Mouse (Mus musculus): ENCODE results near the gene Gm38394. TPM values are rescaled to one million over a fixed set of nuclear protein-coding genes. Genes with fewer than 3 reads are reported as not detected.
"Not testable (repeated sequence)": the region's sequence is repeated elsewhere in the genome, so short reads cannot be mapped to it uniquely, and the experiment has no call there.

The Gm38394 gene
- polyA plus RNA-seq (2014; fragmentation: Nextera tagmentation; extraction: Ambion mirVana) = 5.2 and 6.3 TPM in 2 replicates

DNA sequence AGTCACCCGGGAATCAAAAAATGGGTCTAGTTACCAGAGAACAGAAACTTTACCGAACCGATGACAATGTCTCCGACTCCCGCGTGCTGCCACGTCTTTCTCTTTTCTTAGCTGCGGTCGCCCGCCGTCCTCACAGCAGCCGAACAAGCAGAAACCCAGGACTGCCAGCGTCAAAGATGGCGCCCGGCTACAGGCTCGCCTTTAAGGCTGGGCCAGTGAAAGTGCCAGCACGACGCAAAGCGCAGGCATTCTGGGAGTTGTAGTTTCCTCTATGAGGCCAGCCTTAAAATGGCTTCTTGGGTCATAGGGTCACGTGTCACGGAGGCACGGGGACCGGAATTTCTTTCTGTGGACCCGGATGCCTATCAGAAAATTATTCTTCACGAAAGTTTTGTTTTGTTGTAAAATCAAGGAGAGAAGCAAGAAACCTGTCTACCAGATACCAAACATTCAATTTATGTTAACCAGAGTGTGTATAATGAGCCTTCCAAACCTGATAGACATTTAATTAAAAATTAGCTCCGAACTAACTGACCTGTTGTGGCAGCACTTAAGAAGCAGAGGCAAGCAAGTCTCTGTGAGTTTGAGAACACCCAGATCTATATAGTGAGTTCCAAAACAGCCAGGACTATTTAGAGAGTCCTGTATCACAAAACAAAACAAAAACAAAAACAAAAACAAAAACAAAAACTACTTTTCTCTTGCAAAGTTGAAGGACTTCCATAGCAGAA, at the start of gene Gm38394:
Gm38394 (minus strand) TSS at position 116 of the 731 bp plus-strand sequence.
- 3% methylated on average over 26 of the region's 26 CpGs for WGBS
- DNase-seq = peak; percentile 99
- peak within 1 kb of the TSS; percentile 78 for H3K9ac ChIP-seq (replicated peaks; ENCODE audit: low read length)
- H3K27me3 ChIP-seq (ENCODE audit: control insufficient read depth, insufficient read depth, low read length) = no peaks in the 10 kb centered on the region
- peak; percentile 99 for ATAC-seq (ENCODE audit: low FRiP score, low TSS enrichment)
- no peaks in the 10 kb centered on the region for H3K9me3 ChIP-seq (ENCODE audit: control insufficient read depth, low read length)
- peak within 1 kb of the TSS; percentile 92 for H3K27ac ChIP-seq (replicated peaks; ENCODE audit: low read depth, low read length)
- H3K4me2 ChIP-seq (ENCODE audit: low read length) = peak within 1 kb of the TSS; percentile 63
- H3K4me1 ChIP-seq (ENCODE audit: control insufficient read depth, insufficient read depth, low read length) = peaks cover 33% of the 10 kb centered on the region
- peaks cover 26% of the 10 kb centered on the region for H3K36me3 ChIP-seq (ENCODE audit: control insufficient read depth, insufficient read depth, low read length)
- peak within 1 kb of the TSS; percentile 78 for H3K4me3 ChIP-seq (replicated peaks; ENCODE audit: low read depth, low read length)

DNA sequence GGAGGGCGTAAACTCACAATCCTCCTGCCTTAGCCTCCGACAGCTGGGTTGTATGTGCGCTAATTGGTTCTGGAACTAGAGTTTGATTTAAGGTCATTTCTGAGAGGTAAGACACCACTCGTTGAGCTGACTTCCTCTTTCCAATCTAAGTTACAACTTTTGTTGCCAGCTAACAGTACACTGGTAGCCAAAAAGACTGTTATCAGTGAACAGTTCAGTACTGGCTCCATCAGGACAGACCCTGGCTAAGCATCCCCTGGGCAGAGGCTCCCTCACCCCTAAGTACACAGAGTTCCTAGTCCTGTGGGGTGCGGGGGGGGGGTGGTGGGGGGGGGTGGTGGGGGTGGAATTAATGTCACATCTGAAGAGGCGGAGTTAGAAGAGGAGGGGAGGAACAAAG, 49.8 kb upstream of the Gm38394 start:
- no peak overlapping the region for H3K4me3 ChIP-seq (replicated peaks; ENCODE audit: low read depth, low read length)
- 51% methylated on average over 6 of the region's 6 CpGs for WGBS
- no peak overlapping the region for H3K9ac ChIP-seq (replicated peaks; ENCODE audit: low read length)

DNA sequence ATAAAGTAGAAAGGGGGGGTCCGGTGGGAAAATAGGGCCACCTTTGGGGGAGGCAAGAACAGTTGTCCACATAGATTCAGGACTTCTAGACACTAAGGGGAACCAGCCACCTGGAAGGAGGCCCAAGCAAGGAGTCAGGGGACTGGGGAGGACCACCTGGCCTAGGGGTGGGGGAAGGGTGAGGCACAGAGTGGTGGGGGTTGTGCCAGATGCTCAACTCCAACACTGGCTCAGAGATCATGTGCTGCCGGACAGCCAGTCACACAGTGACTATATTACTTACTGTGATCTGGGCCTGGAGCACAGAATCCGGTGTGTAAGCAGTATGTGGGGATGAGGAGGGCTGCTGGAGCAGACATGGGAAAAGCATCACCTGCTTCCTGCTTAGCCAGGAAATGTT, 48.2 kb upstream of the Gm38394 start:
- H3K4me2 ChIP-seq (ENCODE audit: low read length) = no peak overlapping the region
- H3K4me1 ChIP-seq (ENCODE audit: control insufficient read depth, insufficient read depth, low read length) = peaks cover 6% of the 10 kb centered on the region; the same call in 1 of the 2 replicates
- no peaks in the 10 kb centered on the region for H3K27me3 ChIP-seq (ENCODE audit: control insufficient read depth, insufficient read depth, low read length)
- H3K9ac ChIP-seq (replicated peaks; ENCODE audit: low read length) = no peak overlapping the region
- no peaks in the 10 kb centered on the region for H3K9me3 ChIP-seq (ENCODE audit: control insufficient read depth, low read length)
- WGBS = 81% methylated on average over 3 of the region's 3 CpGs
- H3K4me3 ChIP-seq (replicated peaks; ENCODE audit: low read depth, low read length) = no peak overlapping the region
- H3K27ac ChIP-seq (replicated peaks; ENCODE audit: low read depth, low read length) = no peak overlapping the region
- ATAC-seq (ENCODE audit: low FRiP score, low TSS enrichment) (no peak), DNase-seq (no peak)
- H3K36me3 ChIP-seq (ENCODE audit: control insufficient read depth, insufficient read depth, low read length) = 0 out of 2 replicates have a peak, but pooled peaks cover 7% of the 10 kb centered on the region

More for the DNA sequence above, 49.8 kb upstream of the Gm38394 start:
- H3K27ac ChIP-seq (replicated peaks; ENCODE audit: low read depth, low read length) = no peak overlapping the region
- no peak for ATAC-seq (ENCODE audit: low FRiP score, low TSS enrichment)
- no peak overlapping the region for H3K4me2 ChIP-seq (ENCODE audit: low read length)
- no peaks in the 10 kb centered on the region for H3K9me3 ChIP-seq (ENCODE audit: control insufficient read depth, low read length)
- H3K27me3 ChIP-seq (ENCODE audit: control insufficient read depth, insufficient read depth, low read length) = no peaks in the 10 kb centered on the region
- peaks cover 6% of the 10 kb centered on the region; the same call in 1 of the 2 replicates for H3K4me1 ChIP-seq (ENCODE audit: control insufficient read depth, insufficient read depth, low read length)
- no peak for DNase-seq
- 0 out of 2 replicates have a peak, but pooled peaks cover 12% of the 10 kb centered on the region for H3K36me3 ChIP-seq (ENCODE audit: control insufficient read depth, insufficient read depth, low read length)

DNA sequence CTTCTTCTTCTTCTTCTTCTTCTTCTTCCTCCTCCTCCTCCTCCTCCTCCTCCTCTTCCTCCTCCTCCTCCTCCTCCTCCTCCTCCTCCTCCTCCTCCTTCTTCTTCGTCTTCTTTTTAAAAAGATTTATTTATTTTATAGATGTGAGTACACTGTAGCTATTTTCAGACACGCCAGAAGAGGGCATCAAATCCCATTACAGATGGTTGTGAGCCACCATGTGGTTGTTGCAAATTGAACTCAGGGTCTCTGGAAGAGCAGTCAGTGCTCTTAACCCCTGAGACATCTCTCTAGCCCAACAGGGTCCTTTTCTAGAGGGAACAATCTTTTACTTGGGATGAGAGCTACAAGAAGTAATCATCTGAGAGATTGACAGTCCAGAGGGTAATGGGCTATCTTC, 40.7 kb upstream of the Gm38394 start:
- not testable (repeated sequence) for H3K36me3 ChIP-seq (ENCODE audit: control insufficient read depth, insufficient read depth, low read length); H3K9me3 ChIP-seq (ENCODE audit: control insufficient read depth, low read length); H3K4me1 ChIP-seq (ENCODE audit: control insufficient read depth, insufficient read depth, low read length); H3K4me3 ChIP-seq (replicated peaks; ENCODE audit: low read depth, low read length); H3K4me2 ChIP-seq (ENCODE audit: low read length); H3K27me3 ChIP-seq (ENCODE audit: control insufficient read depth, insufficient read depth, low read length); ATAC-seq (ENCODE audit: low FRiP score, low TSS enrichment); H3K27ac ChIP-seq (replicated peaks; ENCODE audit: low read depth, low read length); H3K9ac ChIP-seq (replicated peaks; ENCODE audit: low read length)
- DNase-seq = peak; percentile 18
- WGBS = 5% methylated on average over 2 of the region's 2 CpGs

DNA sequence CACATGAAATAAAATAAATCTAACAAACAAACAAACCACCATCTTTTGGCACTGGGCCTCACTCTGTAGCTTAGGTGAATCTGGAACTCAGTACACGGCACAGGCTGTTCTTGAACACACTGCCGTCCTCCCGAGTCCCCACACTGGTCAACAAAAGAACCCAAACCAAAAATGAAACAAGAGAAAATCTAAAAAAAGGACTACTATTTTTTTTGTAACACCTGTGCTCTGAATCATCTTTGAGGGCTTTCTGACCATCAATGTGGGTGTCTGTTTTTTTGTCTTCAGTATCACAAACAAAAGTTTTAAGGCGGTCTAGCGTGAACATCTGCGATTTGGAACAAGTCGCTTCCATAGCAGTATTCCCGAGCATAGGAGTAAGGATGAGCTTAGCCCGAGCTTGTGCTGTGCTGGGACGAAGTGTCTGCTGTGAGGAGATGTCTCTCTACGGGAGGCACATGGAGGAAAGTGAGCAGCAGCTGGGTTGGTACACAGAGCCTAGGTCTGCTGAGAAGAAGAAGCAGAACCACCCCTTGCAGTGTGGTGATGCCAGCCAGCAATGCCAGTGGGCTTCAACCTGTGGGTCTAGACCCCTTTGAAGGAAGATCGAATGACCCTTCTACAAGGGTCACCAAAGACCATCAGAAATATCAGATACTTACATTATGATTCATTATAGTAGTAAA, 37.0 kb upstream of the Gm38394 start:
- whole genome bisulfite sequencing = 93% methylated on average over 12 of the region's 12 CpGs
- H3K4me3 ChIP-seq (replicated peaks; ENCODE audit: low read depth, low read length) = no peak overlapping the region
- H3K4me2 ChIP-seq (ENCODE audit: low read length) = no peak overlapping the region
- H3K27me3 ChIP-seq (ENCODE audit: control insufficient read depth, insufficient read depth, low read length) = no peaks in the 10 kb centered on the region
- H3K36me3 ChIP-seq (ENCODE audit: control insufficient read depth, insufficient read depth, low read length) = no peaks in the 10 kb centered on the region
- DNase-seq = no peak
- no peak overlapping the region for H3K9ac ChIP-seq (replicated peaks; ENCODE audit: low read length)
- no peaks in the 10 kb centered on the region for H3K9me3 ChIP-seq (ENCODE audit: control insufficient read depth, low read length)
- no peaks in the 10 kb centered on the region for H3K4me1 ChIP-seq (ENCODE audit: control insufficient read depth, insufficient read depth, low read length)
- no peak for ATAC-seq (ENCODE audit: low FRiP score, low TSS enrichment)
- no peak overlapping the region for H3K27ac ChIP-seq (replicated peaks; ENCODE audit: low read depth, low read length)

DNA sequence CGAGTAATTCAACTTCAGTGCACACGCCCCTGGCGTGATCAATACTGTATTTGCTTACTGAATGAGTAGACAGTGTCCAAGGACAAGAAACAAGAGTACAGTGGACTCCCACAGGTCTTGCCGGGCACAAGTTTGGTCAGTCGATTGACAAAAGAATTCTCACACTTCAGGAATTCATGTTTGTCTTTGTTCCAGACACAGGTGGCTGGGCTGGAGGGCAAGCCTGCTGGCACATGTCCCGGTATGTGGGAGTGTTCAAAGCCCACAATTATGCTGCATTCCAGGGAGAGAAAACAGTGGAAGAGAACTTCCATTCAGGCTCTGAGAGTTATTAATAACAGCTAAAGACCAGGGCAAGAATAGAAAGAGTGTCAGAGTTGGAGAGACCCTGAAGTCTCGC, 34.8 kb upstream of the Gm38394 start:
- no peak overlapping the region for H3K4me3 ChIP-seq (replicated peaks; ENCODE audit: low read depth, low read length)
- H3K4me2 ChIP-seq (ENCODE audit: low read length) = no peak overlapping the region
- H3K9me3 ChIP-seq (ENCODE audit: control insufficient read depth, low read length) = no peaks in the 10 kb centered on the region
- 43% methylated on average over 7 of the region's 7 CpGs for WGBS
- no peak overlapping the region for H3K27ac ChIP-seq (replicated peaks; ENCODE audit: low read depth, low read length)
- no peaks in the 10 kb centered on the region for H3K27me3 ChIP-seq (ENCODE audit: control insufficient read depth, insufficient read depth, low read length)
- DNase-seq (peak; percentile 33), ATAC-seq (ENCODE audit: low FRiP score, low TSS enrichment) (no peak)
- H3K9ac ChIP-seq (replicated peaks; ENCODE audit: low read length) = no peak overlapping the region
- no peaks in the 10 kb centered on the region for H3K36me3 ChIP-seq (ENCODE audit: control insufficient read depth, insufficient read depth, low read length)
- no peaks in the 10 kb centered on the region for H3K4me1 ChIP-seq (ENCODE audit: control insufficient read depth, insufficient read depth, low read length)

DNA sequence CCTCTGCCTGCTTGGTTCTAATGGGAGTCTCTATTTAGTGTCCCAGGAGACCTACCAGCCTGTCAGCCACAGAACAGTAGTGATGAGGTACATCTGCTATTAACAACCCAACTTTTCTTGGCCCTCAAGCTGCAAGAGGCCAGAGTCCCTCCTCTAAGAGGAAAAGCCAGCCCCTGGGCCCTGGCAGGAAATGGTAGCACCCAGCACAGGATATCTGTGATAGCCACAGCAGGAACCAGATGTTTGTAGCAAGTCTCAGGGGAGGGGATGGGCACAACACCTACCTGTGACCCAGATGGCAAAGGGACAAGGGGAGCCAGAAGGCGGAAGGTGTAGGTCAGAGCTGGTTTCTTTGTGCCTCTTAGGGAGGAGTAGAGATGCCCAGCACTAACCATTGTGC, 33.8 kb upstream of the Gm38394 start:
- H3K4me1 ChIP-seq (ENCODE audit: control insufficient read depth, insufficient read depth, low read length) = no peaks in the 10 kb centered on the region
- no peaks in the 10 kb centered on the region for H3K9me3 ChIP-seq (ENCODE audit: control insufficient read depth, low read length)
- DNase-seq (no peak), ATAC-seq (ENCODE audit: low FRiP score, low TSS enrichment) (no peak)
- no peaks in the 10 kb centered on the region for H3K36me3 ChIP-seq (ENCODE audit: control insufficient read depth, insufficient read depth, low read length)
- no peaks in the 10 kb centered on the region for H3K27me3 ChIP-seq (ENCODE audit: control insufficient read depth, insufficient read depth, low read length)
- H3K9ac ChIP-seq (replicated peaks; ENCODE audit: low read length) = no peak overlapping the region
- H3K4me2 ChIP-seq (ENCODE audit: low read length) = no peak overlapping the region
- no peak overlapping the region for H3K27ac ChIP-seq (replicated peaks; ENCODE audit: low read depth, low read length)
- no peak overlapping the region for H3K4me3 ChIP-seq (replicated peaks; ENCODE audit: low read depth, low read length)
- WGBS = 95% methylated on average over 1 of the region's 1 CpGs

DNA sequence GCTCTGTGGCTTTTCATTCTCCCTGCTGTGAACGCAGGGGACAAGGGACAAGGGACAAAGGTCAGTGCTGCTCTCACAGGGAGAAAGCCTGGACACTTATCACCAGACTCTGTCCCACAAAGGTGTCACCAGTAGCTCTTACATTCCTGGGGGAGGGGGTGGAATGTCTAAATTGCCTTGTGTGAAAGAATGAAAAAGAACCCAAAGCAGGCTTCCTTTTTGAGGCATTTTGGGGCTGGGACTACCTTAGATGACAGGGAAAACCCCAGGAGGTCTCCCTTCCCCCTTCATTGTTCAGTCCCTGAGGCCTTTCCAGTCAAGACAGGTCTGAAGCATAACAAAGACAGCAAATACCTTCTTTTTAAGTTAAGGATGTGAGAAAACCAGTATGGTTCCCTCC, 33.2 kb upstream of the Gm38394 start:
- 0% methylated on average over 1 of the region's 1 CpGs for WGBS
- no peaks in the 10 kb centered on the region for H3K27me3 ChIP-seq (ENCODE audit: control insufficient read depth, insufficient read depth, low read length)
- H3K27ac ChIP-seq (replicated peaks; ENCODE audit: low read depth, low read length) = no peak overlapping the region
- H3K9ac ChIP-seq (replicated peaks; ENCODE audit: low read length) = no peak overlapping the region
- H3K9me3 ChIP-seq (ENCODE audit: control insufficient read depth, low read length) = no peaks in the 10 kb centered on the region
- H3K4me3 ChIP-seq (replicated peaks; ENCODE audit: low read depth, low read length) = no peak overlapping the region
- DNase-seq (no peak), ATAC-seq (ENCODE audit: low FRiP score, low TSS enrichment) (no peak)
- H3K4me2 ChIP-seq (ENCODE audit: low read length) = no peak overlapping the region
- H3K36me3 ChIP-seq (ENCODE audit: control insufficient read depth, insufficient read depth, low read length) = no peaks in the 10 kb centered on the region
- H3K4me1 ChIP-seq (ENCODE audit: control insufficient read depth, insufficient read depth, low read length) = no peaks in the 10 kb centered on the region

Measured in midbrain, embryonic 14.5 days (tissue).